Mouse (Mus musculus) MEL (cell line): ENCODE results near the gene Ccdc194.

Experiments used
- CTCF ChIP-seq, 3 experiments: IDR thresholded peaks in 2 of 3; conservative IDR thresholded peaks in 1 of 3; 2 replicates each; pipeline ENCODE4 v1.5.1; 2011 to 2012; ENCODE audit warnings: low read length in 3 of 3, low read depth in 2 of 3, mild to moderate bottlenecking in 2 of 3, improper control_type of control experiment in 1 of 3, inconsistent platforms in 1 of 3, mixed read lengths in 1 of 3, moderate library complexity in 1 of 3; ENCODE audit not compliant: control insufficient read depth in 1 of 3, insufficient read depth in 1 of 3, poor library complexity in 1 of 3, severe bottlenecking in 1 of 3
- EP300 ChIP-seq, 2 experiments: IDR thresholded peaks; 2 replicates each; pipeline ENCODE4 v1.6.1; 2011; ENCODE audit warnings: improper control_type of control experiment in 2 of 2, low read length in 2 of 2, low read depth in 1 of 2, mild to moderate bottlenecking in 1 of 2
- GATA1 ChIP-seq: IDR thresholded peaks from 2 replicates; pipeline ENCODE4 v1.6.1; 2011; ENCODE audit warnings: low read depth, low read length, improper control_type of control experiment
- ZKSCAN1 ChIP-seq: IDR thresholded peaks from 2 replicates; pipeline ENCODE4 v1.6.1; 2012; ENCODE audit warnings: low read depth, mild to moderate bottlenecking, inconsistent platforms, low read length, improper control_type of control experiment, moderate library complexity

GRCm38 (mm10) chr8:71511644-71512043 is 13.9 kb downstream of the Ccdc194 start, which contains the start of gene Plvap:
- TF ChIP-seq EP300 (IDR thresholded peaks at IDR 0.05; ENCODE audit: low read depth in 1 of 2, low read length in 2 of 2), result peak; percentile 76 to 91
- peak; percentile 78 for TF ChIP-seq GATA1
- no peak for TF ChIP-seq CTCF (IDR thresholded peaks at IDR 0.05 in 2 of 3, conservative IDR thresholded peaks at IDR 0.05 in 1 of 3; ENCODE audit: control insufficient read depth in 1 of 3, insufficient read depth in 1 of 3, low read depth in 2 of 3, low read length in 3 of 3, poor library complexity in 1 of 3, severe bottlenecking in 1 of 3)
- no peak for TF ChIP-seq ZKSCAN1
